Mouse (Mus musculus) right cerebral cortex, adult 18-20 months (tissue): Measurements from ENCODE around the gene Btbd8.

Source experiments
- DNase-seq: peaks from one replicate; pipeline ENCODE4 v3.0.0; 2022; ENCODE audit warnings: mixed read lengths

Btbd8 gene

DNA sequence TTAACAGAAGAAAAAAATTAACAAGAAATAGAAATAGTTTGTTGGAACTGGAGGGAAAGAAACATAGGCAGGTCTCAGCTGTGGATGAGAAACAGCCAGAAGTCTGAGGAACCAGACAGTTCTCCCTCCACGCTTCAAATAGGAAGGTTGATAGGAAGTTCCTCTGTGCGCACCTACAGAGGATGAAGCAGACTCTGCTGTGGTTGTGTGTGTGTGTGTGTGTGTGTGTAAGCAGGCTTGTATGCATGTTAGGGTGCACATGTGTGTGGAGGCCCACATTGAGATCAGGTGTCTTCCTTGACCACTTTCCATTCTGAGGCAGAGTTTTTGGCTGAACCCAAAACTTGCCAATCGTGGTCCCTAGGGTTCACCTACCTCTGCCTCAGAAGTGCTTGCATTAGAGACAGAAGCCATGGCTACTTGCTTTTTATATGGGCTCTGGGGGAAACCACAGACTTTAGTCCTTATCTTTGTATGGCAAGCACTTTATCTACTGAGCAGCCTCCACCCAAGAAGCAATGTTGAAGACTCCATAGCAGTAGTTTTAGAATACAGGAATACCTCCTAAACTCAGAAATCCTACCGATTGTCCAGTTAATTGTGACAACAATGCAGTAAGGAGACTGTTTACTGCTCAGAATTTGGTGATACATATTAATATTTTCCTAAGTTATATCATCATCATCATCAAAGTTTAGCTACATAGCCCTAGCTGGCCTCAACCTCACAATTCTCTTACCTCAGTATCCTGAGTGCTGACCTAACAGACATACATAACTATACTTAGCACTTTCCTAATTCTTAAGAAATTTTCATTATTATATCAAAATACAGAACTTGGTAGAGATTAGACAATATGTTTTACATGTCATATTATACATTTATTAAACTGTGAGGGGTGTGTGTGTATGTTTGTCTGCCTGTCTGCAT is 24.6 kb downstream of the Btbd8 start:
- no peak for DNase-seq

DNA sequence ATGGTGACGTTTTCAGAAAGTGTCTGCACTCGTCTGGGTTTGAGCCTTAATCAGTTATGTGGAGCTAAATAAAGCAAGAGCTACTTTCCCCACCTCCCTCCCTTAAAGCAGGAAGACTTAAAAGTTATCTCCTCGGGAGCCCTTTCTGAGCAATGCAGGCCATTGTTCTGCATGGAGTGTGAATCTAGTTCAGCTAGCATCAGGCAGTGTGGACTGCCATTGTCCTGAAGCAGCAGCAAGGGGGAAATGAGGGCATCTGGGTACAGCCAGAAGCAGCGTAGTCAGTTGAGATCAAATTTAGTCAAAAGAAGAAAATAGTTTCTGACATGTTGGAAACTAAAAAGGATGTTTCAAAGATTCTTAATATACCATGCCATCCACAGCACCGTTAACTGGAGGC is 28.7 kb downstream of the Btbd8 start:
- DNase-seq, result no peak

DNA sequence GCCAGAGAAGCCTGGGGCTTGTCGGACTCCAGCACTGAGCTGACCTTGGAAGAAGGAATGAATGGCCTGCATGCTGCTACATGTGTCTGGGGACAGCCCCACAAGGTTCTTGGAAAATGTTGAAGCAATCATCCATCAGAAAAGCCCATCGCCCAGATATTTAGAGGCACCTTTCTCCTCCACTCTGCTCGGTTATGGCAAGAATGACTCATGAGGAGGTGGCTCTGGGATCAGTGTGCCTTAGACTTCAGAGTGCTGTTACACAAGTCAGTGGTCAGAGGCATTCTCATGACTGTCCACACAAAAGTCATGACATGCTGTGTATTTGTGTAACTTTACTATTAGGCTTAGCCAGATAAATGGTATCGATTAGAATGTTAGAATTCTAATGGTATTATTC is 29.3 kb downstream of the Btbd8 start:
- no peak for DNase-seq

DNA sequence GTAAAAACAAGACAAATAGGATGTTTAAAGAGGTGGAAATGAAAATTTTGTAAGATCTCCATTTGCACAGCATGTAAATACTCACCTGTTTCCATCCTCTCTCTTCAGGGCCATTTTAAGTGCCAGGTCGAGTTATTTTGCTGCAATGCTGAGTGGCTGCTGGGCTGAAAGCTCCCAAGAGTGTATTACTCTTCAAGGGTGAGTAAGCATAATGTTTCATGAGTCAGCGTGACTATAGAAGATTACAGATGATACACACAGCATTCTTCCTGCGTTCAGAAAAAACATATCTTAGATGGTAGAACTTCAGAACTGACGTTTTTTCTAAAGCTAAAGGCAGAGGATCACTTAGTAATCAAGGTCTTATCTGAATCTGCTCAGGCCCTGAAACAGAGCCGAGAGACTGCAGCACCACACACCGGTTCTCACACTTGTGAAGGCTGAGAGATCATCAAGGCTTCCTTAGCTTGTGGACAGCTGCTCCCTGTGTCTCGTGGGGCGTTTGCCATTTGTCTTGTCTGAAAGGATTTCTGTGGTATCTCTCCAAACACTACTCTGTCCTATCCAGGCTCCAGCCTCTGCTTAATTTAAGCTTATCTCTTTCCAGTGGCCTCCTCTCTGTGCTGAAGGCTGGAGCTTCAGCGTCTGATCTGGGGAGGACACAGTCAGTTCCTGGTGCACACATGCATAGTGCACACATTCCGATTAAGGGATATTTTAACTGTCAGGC is 33.0 kb downstream of the Btbd8 start:
- no peak for DNase-seq

DNA sequence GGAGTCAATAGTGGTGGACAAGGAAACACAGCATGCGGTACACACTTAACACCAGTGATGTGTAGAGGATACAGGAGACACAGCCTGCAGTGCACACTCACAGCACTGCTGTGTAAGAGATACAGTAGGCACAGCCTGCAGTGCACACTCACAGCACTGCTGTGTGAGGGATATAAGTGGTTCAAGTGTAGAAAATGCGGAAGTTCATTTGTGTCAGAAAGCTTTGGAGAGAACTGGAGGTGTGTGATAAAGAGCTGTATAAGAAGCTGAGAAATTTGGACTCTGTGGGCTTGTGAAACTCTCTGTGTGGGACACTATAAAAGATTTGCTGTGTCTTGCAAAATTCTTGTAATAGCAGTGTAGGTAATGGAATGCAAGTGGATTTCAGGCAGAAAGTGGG is 42.4 kb downstream of the Btbd8 start:
- no peak for DNase-seq

DNA sequence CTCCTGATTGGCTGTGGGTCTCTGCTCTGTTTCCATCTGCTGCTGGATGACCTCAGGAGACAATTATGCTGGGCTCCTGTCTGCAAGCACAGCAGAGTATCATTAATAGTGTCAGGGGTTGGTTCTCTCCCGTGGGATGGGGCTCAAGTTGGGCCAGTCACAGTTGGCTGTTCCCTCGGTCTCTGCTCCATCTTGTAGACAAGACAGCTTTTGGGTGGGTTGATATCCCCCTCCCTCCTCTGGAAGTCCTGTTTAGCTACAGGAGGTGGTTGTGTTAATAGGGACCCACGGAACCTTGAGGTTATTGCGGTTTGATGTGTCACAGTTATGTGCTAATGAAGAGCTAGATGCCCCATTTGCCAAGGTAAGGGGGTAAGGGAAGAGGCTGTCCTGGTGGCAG is 51.2 kb downstream of the Btbd8 start:
- no peak for DNase-seq

DNA sequence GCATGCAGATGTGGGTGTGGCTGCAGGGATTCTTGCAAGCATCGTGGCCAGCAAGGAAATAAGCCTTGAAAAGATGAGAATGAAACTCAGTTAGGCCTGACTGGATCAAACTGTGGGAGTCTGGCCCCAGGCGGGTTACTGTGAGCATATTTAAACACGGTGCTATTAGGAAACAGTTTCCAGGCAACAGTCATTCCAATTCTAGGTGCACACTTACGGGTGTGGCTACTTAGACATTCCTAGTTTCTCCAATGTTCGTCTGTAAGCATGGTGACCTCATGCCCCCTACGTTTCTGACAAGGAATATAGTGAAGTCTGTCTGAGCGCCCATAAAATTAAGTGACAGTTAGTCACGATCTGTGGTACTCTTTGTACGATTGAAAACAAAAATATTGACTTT is 53.2 kb downstream of the Btbd8 start:
- no peak for DNase-seq

DNA sequence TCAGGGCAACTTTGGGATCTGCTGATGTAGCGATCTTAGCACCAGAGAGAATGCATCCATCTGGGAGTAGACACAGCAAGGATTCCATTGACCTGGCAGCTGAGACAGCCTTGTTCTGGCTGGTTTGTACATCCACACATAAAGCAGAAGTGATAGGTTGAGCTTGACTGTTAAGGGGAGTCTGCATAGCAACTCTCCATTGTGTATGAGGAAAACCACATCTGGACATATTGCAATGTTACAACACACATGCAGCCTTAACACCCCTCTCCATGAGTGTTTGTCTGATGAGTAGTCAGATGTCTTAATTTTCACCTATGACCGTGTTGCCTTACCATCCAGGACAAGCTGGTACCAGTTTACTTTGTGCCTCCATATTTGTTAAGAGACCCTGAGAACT is 54.7 kb downstream of the Btbd8 start:
- DNase-seq, result no peak

DNA sequence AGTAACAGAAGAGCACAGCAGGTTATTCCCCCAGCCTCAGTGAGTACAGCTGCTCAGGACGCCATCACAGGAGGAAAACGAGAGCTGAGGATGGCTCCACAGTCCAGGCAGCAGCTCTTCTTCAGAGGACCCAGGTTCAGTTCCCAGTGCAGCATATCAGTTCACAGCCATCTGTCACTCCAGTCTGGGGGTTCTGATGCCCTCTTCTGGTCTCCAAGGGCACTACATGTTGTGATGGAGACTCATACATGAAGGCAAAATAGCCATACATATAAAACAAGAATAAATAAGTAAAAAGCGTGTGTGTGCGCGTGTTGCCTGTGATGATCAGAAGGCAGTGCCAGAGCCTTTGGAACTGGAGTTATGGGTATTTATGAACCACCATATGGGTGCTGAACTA is 57.0 kb downstream of the Btbd8 start:
- no peak for DNase-seq

DNA sequence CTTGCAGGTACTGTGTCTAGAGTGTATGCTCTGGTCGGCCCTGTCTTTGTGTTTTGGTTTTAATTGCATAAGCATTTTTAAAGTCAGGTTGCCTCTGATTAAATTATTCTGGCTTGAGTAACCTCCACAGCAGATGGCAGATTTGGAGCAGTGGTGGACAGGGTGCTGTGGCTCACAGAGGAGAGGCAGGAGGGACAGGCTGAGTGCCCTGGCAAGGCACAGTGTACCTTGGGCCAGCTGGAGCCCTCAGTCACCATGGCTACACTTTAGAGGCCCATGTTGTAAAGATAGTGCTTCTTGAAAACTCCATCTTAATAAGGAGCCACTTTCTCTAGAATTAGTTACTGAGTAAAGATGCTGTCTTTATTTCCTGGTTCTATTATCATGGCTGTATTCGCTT is 58.2 kb downstream of the Btbd8 start:
- no peak for DNase-seq

DNA sequence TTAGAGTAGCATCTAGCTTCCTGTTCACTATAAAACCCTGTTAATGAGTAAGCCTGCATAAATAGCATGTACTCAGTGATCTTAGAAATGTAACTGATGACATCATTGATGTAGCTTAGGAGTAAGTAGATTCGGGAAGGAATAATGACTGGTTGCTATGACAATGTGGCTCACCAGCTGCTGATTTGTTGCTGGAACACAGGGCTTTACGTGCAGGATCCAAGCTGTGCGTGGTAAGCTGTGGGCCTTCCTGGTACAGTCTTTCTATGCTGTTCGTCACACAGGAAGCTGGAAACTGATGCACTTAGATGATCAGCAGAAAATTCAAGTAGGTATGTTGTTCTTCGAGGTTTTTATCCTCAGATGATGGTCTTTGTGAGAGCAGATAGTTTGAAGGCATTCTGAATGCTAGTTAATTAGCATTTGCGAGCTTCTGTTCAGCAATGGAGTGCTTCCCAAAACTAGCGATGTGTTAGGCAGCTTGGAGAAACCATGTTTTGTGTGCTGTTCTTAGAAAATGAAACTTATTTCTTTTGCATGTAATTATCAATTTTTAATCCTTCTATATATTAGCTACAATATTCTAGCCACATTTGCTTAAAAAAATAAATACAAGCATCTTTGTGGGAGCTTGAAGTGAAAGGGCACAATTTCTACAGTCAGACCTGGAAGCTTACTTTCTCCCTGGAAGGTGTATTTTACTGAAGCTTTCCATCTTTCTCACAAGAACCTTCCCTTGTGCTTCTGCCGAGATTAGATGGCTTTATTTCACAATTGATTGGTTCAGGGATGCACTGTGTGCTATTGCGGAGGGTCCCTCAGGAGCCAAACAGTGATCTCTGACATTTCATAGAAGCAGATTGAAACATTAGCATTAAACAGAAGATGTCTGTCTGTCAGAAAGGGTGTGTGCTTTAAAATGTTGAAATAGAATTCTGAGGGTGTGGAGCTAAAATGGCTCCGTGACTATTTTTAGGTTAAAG is 60.0 kb downstream of the Btbd8 start:
- peak; percentile 84 for DNase-seq

DNA sequence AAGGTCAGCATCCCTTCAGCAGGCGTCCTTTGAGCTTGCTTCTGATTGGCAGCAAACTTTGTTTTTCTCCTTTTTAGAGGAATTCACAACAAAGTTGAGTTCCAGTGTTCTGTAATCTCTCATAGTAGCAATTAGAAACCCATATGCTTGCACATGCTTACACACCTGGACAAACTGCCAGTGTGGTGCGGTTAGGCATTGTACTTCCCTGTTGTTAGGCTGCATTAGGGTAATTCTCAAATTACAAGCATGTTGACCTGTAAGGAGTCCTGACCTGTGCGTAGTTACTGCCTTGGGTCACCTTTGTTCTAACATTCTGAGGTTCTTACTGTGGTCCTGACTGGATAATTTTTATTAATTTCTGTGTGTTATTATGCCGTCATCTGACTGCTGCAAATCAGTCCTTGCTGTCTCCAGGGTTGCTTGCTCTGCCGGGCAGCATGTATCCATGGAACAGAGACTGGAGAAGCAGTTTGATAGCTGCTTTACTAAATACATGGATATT is 61.1 kb downstream of the Btbd8 start:
- no peak for DNase-seq

DNA sequence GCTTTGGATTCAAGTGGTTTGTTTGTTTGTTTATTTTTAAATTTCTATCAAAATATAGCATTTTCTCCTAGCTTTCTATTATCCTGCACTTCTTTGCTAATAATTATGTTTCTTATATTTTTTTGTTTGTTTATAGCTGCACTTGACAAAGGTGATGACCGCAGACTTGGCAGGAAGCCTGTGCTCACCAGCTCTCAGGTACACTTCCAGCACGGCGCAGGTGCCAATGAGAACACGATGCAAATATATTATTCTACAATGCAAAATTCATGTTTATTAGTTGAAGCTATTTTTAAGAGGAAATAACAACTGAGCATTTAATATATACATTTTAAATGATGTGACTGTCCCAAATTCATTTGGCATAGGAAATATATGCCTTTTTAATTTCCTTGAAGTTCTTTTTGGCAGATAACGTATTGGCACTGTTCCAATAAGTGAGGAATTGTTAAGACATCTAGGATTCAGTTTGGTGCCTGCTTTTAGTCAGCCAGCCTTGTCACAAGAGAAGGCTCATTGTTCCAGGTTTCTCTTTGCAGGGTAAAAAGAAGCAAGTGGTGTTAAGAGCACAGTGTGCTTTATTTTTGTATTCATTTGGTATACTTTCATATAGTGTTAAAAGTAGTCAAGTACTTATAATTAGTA is 62.2 kb downstream of the Btbd8 start:
- no peak for DNase-seq

DNA sequence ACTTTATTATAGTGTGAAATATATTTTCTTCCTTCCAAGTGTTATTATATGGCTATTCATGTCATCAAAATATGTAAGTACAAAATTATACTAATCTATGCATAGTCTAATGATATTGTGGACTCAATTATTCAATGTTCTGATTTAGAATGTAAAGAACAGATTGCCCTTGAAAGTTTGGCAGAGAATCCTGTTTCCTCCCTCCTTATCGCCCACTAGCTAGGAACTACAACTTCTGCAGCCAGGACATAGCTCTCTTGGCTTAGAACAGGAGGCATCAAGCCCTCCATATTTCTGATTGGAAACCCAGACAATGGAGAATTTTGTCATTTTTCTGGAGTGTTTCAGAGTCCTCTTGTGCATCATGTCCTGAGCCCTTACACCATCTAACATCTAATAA is 62.9 kb downstream of the Btbd8 start:
- no peak for DNase-seq

DNA sequence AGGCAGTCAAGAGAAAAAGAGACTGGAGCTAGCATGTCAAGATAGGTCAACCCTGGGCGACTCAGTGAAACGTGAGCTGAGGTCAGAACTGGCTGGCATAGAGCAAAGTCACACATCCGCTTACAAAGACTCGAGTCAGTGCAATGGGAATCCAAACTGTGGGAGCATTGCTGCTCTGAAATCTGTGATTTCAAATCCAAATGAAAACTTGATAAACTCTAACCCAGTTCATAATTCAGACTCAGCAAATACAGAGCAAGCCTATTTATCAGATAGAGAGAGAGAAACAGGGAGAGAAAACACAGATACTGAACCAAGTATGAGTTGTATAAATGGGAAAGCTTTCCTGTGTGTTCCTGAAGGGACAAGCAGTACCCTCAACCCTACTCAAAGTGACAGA is 69.5 kb downstream of the Btbd8 start, which contains the start of gene Gm42669:
Gm42669 (plus strand) TSS at position 301 of the 400 bp plus-strand sequence.
- DNase-seq, result no peak

DNA sequence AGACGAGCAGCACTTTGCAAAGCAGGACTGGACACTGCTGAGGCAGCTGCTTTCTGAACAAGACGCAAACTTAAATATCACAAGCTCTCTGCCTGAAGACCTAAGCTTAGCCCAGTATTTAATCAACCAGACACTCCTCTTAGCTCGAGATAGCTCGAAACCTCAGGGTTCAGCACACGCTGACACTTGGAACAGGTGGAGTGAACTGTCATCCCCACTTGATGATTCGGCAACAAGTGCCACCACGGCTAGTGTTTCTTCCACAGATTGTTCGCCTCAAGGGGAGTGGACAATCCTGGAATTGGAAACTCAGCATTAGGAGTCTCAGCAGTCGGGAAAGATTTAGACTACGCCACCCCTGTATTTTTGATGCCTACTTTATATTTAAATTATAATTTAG is 72.7 kb downstream of the Btbd8 start:
- no peak for DNase-seq

DNA sequence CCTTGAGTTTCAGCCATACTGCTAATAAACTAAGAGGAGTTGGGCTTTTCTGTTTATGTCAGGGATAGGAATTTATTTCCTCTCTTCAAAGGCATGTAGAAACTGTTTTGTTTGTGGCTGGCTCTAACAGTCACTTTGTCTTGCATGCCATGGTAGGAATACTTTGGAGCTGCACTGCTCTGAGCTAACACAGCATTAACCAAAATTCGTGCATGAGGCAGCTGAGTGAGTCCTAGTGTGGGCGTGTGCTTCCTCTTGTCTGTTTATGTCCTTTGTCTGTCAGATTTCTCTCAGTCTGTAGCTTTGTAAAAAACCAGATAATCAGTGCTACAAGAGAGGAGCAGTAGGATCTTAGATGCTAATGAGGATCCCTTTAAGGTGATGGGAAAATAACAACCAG is 73.5 kb downstream of the Btbd8 start:
- DNase-seq, result no peak

DNA sequence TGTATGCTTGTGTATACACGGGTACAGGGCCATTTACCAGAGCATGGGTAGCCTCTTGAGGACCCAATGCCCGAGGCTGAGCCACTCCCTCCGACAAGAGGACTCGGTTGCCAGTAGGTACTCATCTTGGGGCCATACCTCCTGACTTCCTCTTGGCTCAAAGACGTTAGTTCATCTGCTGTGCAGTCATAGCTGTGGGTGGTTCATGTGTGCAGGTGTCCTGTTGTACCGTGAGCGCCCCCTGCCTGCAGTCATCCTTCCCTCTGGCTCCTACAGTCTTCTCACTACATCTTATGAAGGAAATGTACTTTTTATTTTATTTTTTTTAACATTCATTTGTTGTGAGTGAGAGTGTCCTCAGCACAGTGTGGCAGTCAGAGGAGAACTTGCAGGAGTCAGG is 75.8 kb downstream of the Btbd8 start:
- DNase-seq, result no peak

DNA sequence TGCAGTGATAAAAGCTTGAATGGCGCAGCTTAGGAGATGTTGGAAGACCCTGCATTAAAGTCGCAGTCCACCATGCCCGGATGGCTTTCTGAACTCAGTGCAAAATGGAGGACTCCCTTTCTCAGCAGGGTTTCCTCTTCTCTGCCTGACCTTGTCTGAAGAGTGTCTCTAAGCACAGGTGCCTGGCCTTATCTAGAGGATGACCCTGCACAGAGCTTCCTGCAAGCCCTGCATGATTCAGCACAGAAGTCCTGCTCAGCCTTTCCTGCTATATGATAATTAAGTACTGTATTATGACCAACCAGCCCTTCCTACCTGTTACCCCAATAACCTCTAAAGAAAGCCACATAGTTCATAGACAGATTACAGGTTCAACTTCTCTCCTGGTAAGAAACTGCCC is 77.7 kb downstream of the Btbd8 start:
- no peak for DNase-seq

DNA sequence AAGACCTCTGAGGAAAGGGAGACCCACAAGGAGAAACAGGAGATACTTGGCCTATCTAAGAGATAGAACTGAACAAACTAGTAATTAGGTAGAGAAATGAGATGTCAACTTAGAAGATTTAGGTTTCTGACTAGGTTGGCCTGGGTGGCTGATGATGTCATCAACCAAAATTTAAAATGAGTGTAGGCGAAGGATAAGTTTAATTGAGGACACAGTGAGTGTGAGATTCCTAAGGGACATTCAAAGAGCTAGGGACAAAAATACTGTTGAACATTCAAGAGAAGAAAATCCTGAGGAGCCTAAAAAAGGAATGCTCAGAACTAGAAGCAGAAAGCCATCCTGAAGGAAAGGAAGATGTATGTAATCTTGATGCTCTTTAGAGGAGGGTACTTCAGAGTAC is 78.3 kb downstream of the Btbd8 start:
- DNase-seq, result no peak

DNA sequence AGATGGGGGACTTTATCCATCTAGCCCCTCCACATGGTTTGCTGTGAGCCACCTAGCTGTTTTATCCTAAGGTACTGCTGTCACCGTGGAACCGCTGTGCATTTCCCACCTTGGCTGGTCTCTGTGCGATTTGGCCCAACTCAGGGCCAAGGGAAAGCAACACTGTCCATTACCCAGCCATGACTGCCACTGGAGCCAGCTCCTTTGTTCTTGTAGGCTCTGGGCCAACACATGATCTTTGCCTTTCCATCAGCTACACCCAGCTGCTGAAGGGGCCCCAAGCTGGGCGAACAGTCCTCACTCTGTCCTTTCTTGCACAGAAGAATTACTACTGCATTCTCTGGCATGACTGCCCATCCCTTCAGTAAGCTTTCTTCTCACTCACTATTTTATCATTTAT is 80.8 kb downstream of the Btbd8 start:
- no peak for DNase-seq

DNA sequence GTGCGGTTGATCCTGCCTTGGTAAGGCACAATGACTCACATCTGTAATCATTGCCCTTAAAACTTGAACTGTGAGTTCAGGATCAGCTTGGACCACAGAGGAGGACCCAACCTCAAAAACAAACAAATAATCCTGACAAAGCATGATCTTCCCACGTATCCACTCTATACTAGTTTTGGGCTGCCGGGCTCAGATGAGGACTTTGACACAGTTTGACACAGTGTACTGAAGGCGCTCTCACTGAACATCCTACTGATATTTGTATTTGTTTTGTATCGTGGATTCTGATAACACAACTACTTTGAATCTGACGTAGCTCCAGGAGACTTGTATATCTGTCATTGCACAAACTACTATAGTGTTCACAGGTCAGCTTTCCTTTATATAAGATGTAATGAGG is 83.6 kb downstream of the Btbd8 start:
- no peak for DNase-seq
